9 mouse cellular contexts compared by ENCODE assay signal in genomic region chr8:112061372-112061771, GRCm38 (mm10). TPM values are rescaled to one million over a fixed set of nuclear protein-coding genes. Genes with fewer than 3 reads are reported as not detected.
A peak's percentile ranks its signal among the peaks of the same experiment; 100 is the strongest.
DNase-seq lines count a peak whose midpoint lies in the region; ATAC-seq lines count a peak whose summit lies in the region.
"Had no signal": no experiment of that assay in that cellular context is flagged by ENCODE, and none has a peak within 500 bp of the region (broad histone marks: within the 10 kb centered on the region; RNA-seq: fewer than 3 reads in every experiment).

No protein-coding gene starts in this region.

- intact Hi-C loops in left cerebral cortex, postnatal 4 days (cut with DNase I): loop anchor here (2.0 to 10.0 kb wide), 4 partner anchors 506 to 1571 kb away; no protein-coding TSS in a partner anchor

- no peak overlapping the region for H3K9ac ChIP-seq in neural tube, embryonic 11.5 days (ENCODE audit: low read length)
- H3K9ac ChIP-seq in neural tube, embryonic 15.5 days (replicated peaks): no peak overlapping the region
- H3K9ac ChIP-seq in embryonic facial prominence, embryonic 14.5 days (ENCODE audit: low read depth, low read length): no peak overlapping the region

- ATAC-seq in neural tube, embryonic 11.5 days (ENCODE audit: insufficient read depth, low FRiP score, low TSS enrichment): peak; percentile 55; the same call in 1 of the 2 replicates
- ATAC-seq in neural tube, embryonic 15.5 days (ENCODE audit: low FRiP score): no peak
- ATAC-seq in embryonic facial prominence, embryonic 14.5 days (ENCODE audit: low read depth): peak; percentile 50; the same call in 1 of the 2 replicates

- 41% methylated on average over 4 of the region's 4 CpGs for WGBS in neural tube, embryonic 11.5 days
- 41% methylated on average over 4 of the region's 4 CpGs for WGBS in neural tube, embryonic 15.5 days
- WGBS in embryonic facial prominence, embryonic 14.5 days: 32% methylated on average over 4 of the region's 4 CpGs

- H3K4me2 ChIP-seq in neural tube, embryonic 11.5 days (ENCODE audit: low read depth): no peak overlapping the region
- H3K4me2 ChIP-seq in neural tube, embryonic 15.5 days: no peak overlapping the region
- H3K4me2 ChIP-seq in embryonic facial prominence, embryonic 14.5 days (ENCODE audit: low read depth, low read length): no peak overlapping the region

- H3K27ac ChIP-seq in neural tube, embryonic 11.5 days (ENCODE audit: low read depth, low read length): no peak overlapping the region
- no peak overlapping the region for H3K27ac ChIP-seq in neural tube, embryonic 15.5 days (replicated peaks)
- no peak overlapping the region for H3K27ac ChIP-seq in embryonic facial prominence, embryonic 14.5 days (replicated peaks; ENCODE audit: low read depth, low read length)

- H3K4me3 ChIP-seq in neural tube, embryonic 11.5 days (ENCODE audit: low read depth, low read length): no peak overlapping the region
- H3K4me3 ChIP-seq in neural tube, embryonic 15.5 days (replicated peaks): no peak overlapping the region
- H3K4me3 ChIP-seq in embryonic facial prominence, embryonic 14.5 days (ENCODE audit: low read depth, low read length): no peak overlapping the region

- H3K4me1 ChIP-seq in neural tube, embryonic 11.5 days (ENCODE audit: control insufficient read depth, insufficient read depth, low read length): no peaks in the 10 kb centered on the region
- H3K4me1 ChIP-seq in neural tube, embryonic 15.5 days: no peaks in the 10 kb centered on the region
- H3K4me1 ChIP-seq in embryonic facial prominence, embryonic 14.5 days (ENCODE audit: control insufficient read depth, insufficient read depth, low read length): no peaks in the 10 kb centered on the region

- DNase-seq in gastrocnemius, postnatal 10 days: peak; percentile 7
- DNase-seq in gastrocnemius, postnatal 4 days (ENCODE audit: low spot score in 2 of 2): no peak
- peak; percentile 23 for DNase-seq in neural tube, embryonic 11.5 days (ENCODE audit: low spot score)
- DNase-seq in R1 (ENCODE audit: low read depth, low spot score): peak; percentile 75
- DNase-seq in embryonic facial prominence, embryonic 14.5 days (ENCODE audit: low spot score): peak; percentile 53
- peak; percentile 18 for DNase-seq in left cerebral cortex, postnatal 4 days
- no peak for DNase-seq in testis, postnatal 10 days (ENCODE audit: low spot score)

- H3K36me3 ChIP-seq in neural tube, embryonic 11.5 days (ENCODE audit: control insufficient read depth, insufficient read depth, low read length): no peaks in the 10 kb centered on the region
- H3K36me3 ChIP-seq in neural tube, embryonic 15.5 days: no peaks in the 10 kb centered on the region
- H3K36me3 ChIP-seq in embryonic facial prominence, embryonic 14.5 days (ENCODE audit: control insufficient read depth, insufficient read depth, low read length): no peaks in the 10 kb centered on the region

- no peaks in the 10 kb centered on the region for H3K9me3 ChIP-seq in neural tube, embryonic 11.5 days (ENCODE audit: control insufficient read depth, low read length)
- H3K9me3 ChIP-seq in neural tube, embryonic 15.5 days (replicated peaks): no peaks in the 10 kb centered on the region
- no peaks in the 10 kb centered on the region for H3K9me3 ChIP-seq in embryonic facial prominence, embryonic 14.5 days (ENCODE audit: control insufficient read depth, low read length)

- no peaks in the 10 kb centered on the region for H3K27me3 ChIP-seq in neural tube, embryonic 11.5 days (ENCODE audit: control insufficient read depth, insufficient read depth, low read length)
- no peaks in the 10 kb centered on the region for H3K27me3 ChIP-seq in neural tube, embryonic 15.5 days (replicated peaks)
- H3K27me3 ChIP-seq in embryonic facial prominence, embryonic 14.5 days (replicated peaks; ENCODE audit: control insufficient read depth, insufficient read depth, low read length): no peaks in the 10 kb centered on the region

RNA-seq across cellular contexts. Expression of gene Gm6793, which starts 46.5 kb away (rescaled TPM):
- not detected for total RNA-seq in gastrocnemius, postnatal 10 days (2021)
- under 1 TPM; 0.18 to 0.20 TPM for total RNA-seq in gastrocnemius, postnatal 4 days (2021)
- 0.78 and 0.92 TPM in 2 replicates for polyA plus RNA-seq in neural tube, embryonic 11.5 days (2014; fragmentation: Nextera tagmentation; extraction: Ambion mirVana)
- 0.45 and 0.52 TPM in 2 replicates for polyA plus RNA-seq in neural tube, embryonic 15.5 days (2015; fragmentation: Nextera tagmentation; extraction: Ambion mirVana)
- 0.54 and 0.57 TPM in 2 replicates for polyA plus RNA-seq in embryonic facial prominence, embryonic 14.5 days (2014; fragmentation: Nextera tagmentation; extraction: Ambion mirVana)
- under 1 TPM in 1 of 2 experiments, not detected in 1; 0.22 TPM for total RNA-seq in left cerebral cortex, postnatal 4 days (2021)
- total RNA-seq: layer of hippocampus, postnatal 25 days had no signal

RNA-seq across cellular contexts. Expression of gene Terf2ip, which starts 50.2 kb away (rescaled TPM):
- total RNA-seq in gastrocnemius, postnatal 10 days (2021): 10 to 100 TPM; 11.3 to 13.5 TPM
- 10 to 100 TPM; 13.5 to 15.7 TPM for total RNA-seq in gastrocnemius, postnatal 4 days (2021)
- polyA plus RNA-seq in neural tube, embryonic 11.5 days (2014; fragmentation: Nextera tagmentation; extraction: Ambion mirVana): 28.7 and 35.4 TPM in 2 replicates
- 61.3 and 64.9 TPM in 2 replicates for polyA plus RNA-seq in neural tube, embryonic 15.5 days (2015; fragmentation: Nextera tagmentation; extraction: Ambion mirVana)
- polyA plus RNA-seq in embryonic facial prominence, embryonic 14.5 days (2014; fragmentation: Nextera tagmentation; extraction: Ambion mirVana): 16.4 TPM in 2 replicates
- 10 to 100 TPM; 40.2 to 41.6 TPM for total RNA-seq in left cerebral cortex, postnatal 4 days (2021)

RNA-seq across cellular contexts. Expression of gene Kars, which starts 50.2 kb away (rescaled TPM):
- total RNA-seq in gastrocnemius, postnatal 10 days (2021): 100 to 1,000 TPM; 114 to 119 TPM
- 100 to 1,000 TPM; 132 TPM for total RNA-seq in gastrocnemius, postnatal 4 days (2021)
- 249 and 267 TPM in 2 replicates for polyA plus RNA-seq in neural tube, embryonic 11.5 days (2014; fragmentation: Nextera tagmentation; extraction: Ambion mirVana)
- polyA plus RNA-seq in neural tube, embryonic 15.5 days (2015; fragmentation: Nextera tagmentation; extraction: Ambion mirVana): 166 and 186 TPM in 2 replicates
- polyA plus RNA-seq in embryonic facial prominence, embryonic 14.5 days (2014; fragmentation: Nextera tagmentation; extraction: Ambion mirVana): 192 and 207 TPM in 2 replicates
- total RNA-seq in left cerebral cortex, postnatal 4 days (2021): 100 to 1,000 TPM; 112 to 115 TPM

Comparison
In these comparisons a context has a peak if more than half of its experiments do, and no peak if none do; other contexts are left out.
1. DNase-seq: peak in gastrocnemius, postnatal 10 days (single experiment), neural tube, embryonic 11.5 days (single experiment), R1 (single experiment), embryonic facial prominence, embryonic 14.5 days (single experiment) and left cerebral cortex, postnatal 4 days (single experiment); none in gastrocnemius, postnatal 4 days (0 of 2) and testis, postnatal 10 days (single experiment).